Mouse (Mus musculus) heart, embryonic 16.5 days (tissue): ENCODE data around the gene Diras1. TPM values are rescaled to one million over a fixed set of nuclear protein-coding genes. Genes with fewer than 3 reads are reported as not detected.

Experiments used
- ATAC-seq: fragments of 200-750 bp; cut with Nextera tagmentation; replicated peaks from 2 replicates; pipeline ENCODE4 v1.8.0; 2017; ENCODE audit warnings: moderate number of reproducible peaks; ENCODE audit not compliant: insufficient read depth, low FRiP score; ENCODE audit errors: extremely low read depth
- H3K27ac ChIP-seq: fragments of 300-500 bp; sonication (generic); 2 replicates; pipeline ENCODE4 v1.5.1; 2014; ENCODE audit warnings: mild to moderate bottlenecking, low read length, control low read depth, moderate library complexity
- H3K27me3 ChIP-seq: fragments of 300-500 bp; sonication (generic); 2 replicates; pipeline ENCODE4 v1.6.1; 2014; ENCODE audit warnings: low read length, mixed read lengths; ENCODE audit not compliant: control insufficient read depth, insufficient read depth
- H3K36me3 ChIP-seq: fragments of 300-500 bp; sonication (generic); 2 replicates; pipeline ENCODE4 v1.6.1; 2014; ENCODE audit not compliant: control insufficient read depth, insufficient read depth
- H3K4me1 ChIP-seq: fragments of 300-500 bp; sonication (generic); 2 replicates; pipeline ENCODE4 v1.6.1; 2014; ENCODE audit warnings: low read length, mixed read lengths; ENCODE audit not compliant: control insufficient read depth, insufficient read depth
- H3K4me2 ChIP-seq: fragments of 300-500 bp; sonication (generic); 2 replicates; pipeline ENCODE4 v1.6.1; 2014; ENCODE audit warnings: low read depth, mild to moderate bottlenecking, control low read depth, low read length
- H3K4me3 ChIP-seq: fragments of 300-500 bp; sonication (generic); 2 replicates; pipeline ENCODE4 v1.5.1; 2014; ENCODE audit warnings: mild to moderate bottlenecking, control low read depth, low read length
- H3K9ac ChIP-seq: fragments of 300-500 bp; sonication (generic); 2 replicates; pipeline ENCODE4 v1.6.1; 2014; ENCODE audit warnings: low read length, control low read depth
- H3K9me3 ChIP-seq: fragments of 300-500 bp; sonication (generic); replicated peaks from 2 replicates; pipeline ENCODE4 v1.6.1; 2016; ENCODE audit warnings: low read length; ENCODE audit not compliant: control insufficient read depth
- WGBS: fragments of 180-500 bp; shearing (Covaris S2); extraction: QIAGEN DNeasy Blood & Tissue Kit; methylation state at CpG from one replicate; pipeline ENCODE4 v1.1.7; 2014; 5-methylcytosine and 5-hydroxymethylcytosine counted together
- polyA plus RNA-seq: library from polyadenylated mRNA; unstranded; fragments of >200 nt; fragmentation: Nextera tagmentation; extraction: Ambion mirVana; gene quantifications from 2 replicates; pipeline ENCODE4 v1.2.1, GENCODE M21; 2015

Gene Diras1
- polyA plus RNA-seq, 1 experiment from 2014 or later, result 0.09 TPM

GRCm38 (mm10) chr10:81022744-81023143, 2.7 kb downstream of the Diras1 start:
- Histone ChIP-seq H3K9ac (no peak overlapping the region), H3K4me2 (no peak overlapping the region), H3K4me3 (no peak overlapping the region), H3K36me3 (no peaks in the 10 kb centered on the region), H3K27ac (no peak overlapping the region), H3K4me1 (peaks cover 6% of the 10 kb centered on the region), H3K9me3 (peaks cover 2% of the 10 kb centered on the region; the same call in 1 of the 2 replicates), H3K27me3 (peaks cover 40% of the 10 kb centered on the region)
- ATAC-seq, result no peak
- WGBS, result 57% methylated on average over 8 of the region's 8 CpGs

- no peaks in the 10 kb centered on the region for H3K36me3 ChIP-seq
- H3K4me3 ChIP-seq, result no peak overlapping the region
- ATAC-seq, result no peak
- peaks cover 2% of the 10 kb centered on the region; the same call in 1 of the 2 replicates for H3K9me3 ChIP-seq
- no peak overlapping the region for H3K9ac ChIP-seq
- H3K4me1 ChIP-seq, result peaks cover 3% of the 10 kb centered on the region; the same call in 1 of the 2 replicates
- H3K27ac ChIP-seq, result no peak overlapping the region
- 0 out of 2 replicates have a peak overlapping the region, but pooled peaks have one; percentile 24 for H3K4me2 ChIP-seq
- 8% methylated on average over 26 of the region's 26 CpGs for WGBS
- peaks cover 40% of the 10 kb centered on the region for H3K27me3 ChIP-seq
These were observed 3.8 kb downstream of the Diras1 start for GRCm38 (mm10) chr10:81021547-81022110.

- no peaks in the 10 kb centered on the region for H3K36me3 ChIP-seq
- H3K4me2 ChIP-seq, result no peak overlapping the region
- WGBS, result 49% methylated on average over 2 of the region's 2 CpGs
- H3K9ac ChIP-seq, result no peak overlapping the region
- H3K27me3 ChIP-seq, result peaks cover 34% of the 10 kb centered on the region
- no peak for ATAC-seq
- peaks cover 2% of the 10 kb centered on the region; the same call in 1 of the 2 replicates for H3K4me1 ChIP-seq
- no peak overlapping the region for H3K4me3 ChIP-seq
- H3K27ac ChIP-seq, result no peak overlapping the region
- peaks cover 2% of the 10 kb centered on the region; the same call in 1 of the 2 replicates for H3K9me3 ChIP-seq
These were observed 5.3 kb downstream of the Diras1 start for GRCm38 (mm10) chr10:81020207-81020606.

GRCm38 (mm10) chr10:81019687-81020086, 5.8 kb downstream of the Diras1 start:
- no peak overlapping the region for H3K4me2 ChIP-seq
- H3K4me1 ChIP-seq, result no peaks in the 10 kb centered on the region
- 58% methylated on average over 6 of the region's 6 CpGs for WGBS
- no peak overlapping the region for H3K4me3 ChIP-seq
- H3K36me3 ChIP-seq, result no peaks in the 10 kb centered on the region
- peaks cover 28% of the 10 kb centered on the region for H3K27me3 ChIP-seq
- no peak for ATAC-seq
- peaks cover 2% of the 10 kb centered on the region; the same call in 1 of the 2 replicates for H3K9me3 ChIP-seq
- no peak overlapping the region for H3K9ac ChIP-seq
- no peak overlapping the region for H3K27ac ChIP-seq

GRCm38 (mm10) chr10:81018326-81018725, 7.1 kb downstream of the Diras1 start:
- Histone ChIP-seq H3K4me3 (no peak overlapping the region), H3K36me3 (no peaks in the 10 kb centered on the region), H3K4me2 (no peak overlapping the region), H3K27ac (no peak overlapping the region), H3K4me1 (no peaks in the 10 kb centered on the region), H3K9me3 (peaks cover 2% of the 10 kb centered on the region; the same call in 1 of the 2 replicates), H3K27me3 (peaks cover 16% of the 10 kb centered on the region), H3K9ac (no peak overlapping the region)
- 40% methylated on average over 10 of the region's 10 CpGs for WGBS
- no peak for ATAC-seq

GRCm38 (mm10) chr10:81016645-81017044, 8.8 kb downstream of the Diras1 start:
- no peaks in the 10 kb centered on the region for H3K9me3 ChIP-seq
- H3K27ac ChIP-seq, result no peak overlapping the region
- H3K4me2 ChIP-seq, result no peak overlapping the region
- no peaks in the 10 kb centered on the region for H3K4me1 ChIP-seq
- H3K9ac ChIP-seq, result no peak overlapping the region
- no peaks in the 10 kb centered on the region for H3K36me3 ChIP-seq
- ATAC-seq, result no peak
- WGBS, result 10% methylated on average over 7 of the region's 7 CpGs
- no peak overlapping the region for H3K4me3 ChIP-seq
- H3K27me3 ChIP-seq, result peaks cover 7% of the 10 kb centered on the region; the same call in 1 of the 2 replicates

- no peak overlapping the region for H3K27ac ChIP-seq
- H3K4me2 ChIP-seq, result no peak overlapping the region
- no peak overlapping the region for H3K4me3 ChIP-seq
- H3K27me3 ChIP-seq, result no peaks in the 10 kb centered on the region
- ATAC-seq, result no peak
- no peaks in the 10 kb centered on the region for H3K9me3 ChIP-seq
- 76% methylated on average over 2 of the region's 2 CpGs for WGBS
- no peaks in the 10 kb centered on the region for H3K36me3 ChIP-seq
- no peak overlapping the region for H3K9ac ChIP-seq
- H3K4me1 ChIP-seq, result no peaks in the 10 kb centered on the region
These were observed 9.8 kb downstream of the Diras1 start for GRCm38 (mm10) chr10:81015666-81016065.

GRCm38 (mm10) chr10:81014393-81015384, 10.8 kb downstream of the Diras1 start, which contains the start of gene Gng7:
Gene Gng7 (minus strand): TSS chr10:81014945.
- Histone ChIP-seq H3K27me3 (no peaks in the 10 kb centered on the region), H3K4me3 (peak within 1 kb of the TSS; percentile 38), H3K4me2 (peak within 1 kb of the TSS; percentile 56), H3K9me3 (no peaks in the 10 kb centered on the region), H3K27ac (no peak within 1 kb of the TSS), H3K4me1 (no peaks in the 10 kb centered on the region), H3K9ac (no peak within 1 kb of the TSS), H3K36me3 (no peaks in the 10 kb centered on the region)
- ATAC-seq, result peak; percentile 85
- WGBS, result 11% methylated on average over 31 of the region's 31 CpGs

- H3K4me2 ChIP-seq, result no peak overlapping the region
- no peaks in the 10 kb centered on the region for H3K9me3 ChIP-seq
- no peak for ATAC-seq
- H3K9ac ChIP-seq, result no peak overlapping the region
- H3K27me3 ChIP-seq, result no peaks in the 10 kb centered on the region
- H3K27ac ChIP-seq, result no peak overlapping the region
- 46% methylated on average over 6 of the region's 6 CpGs for WGBS
- H3K36me3 ChIP-seq, result no peaks in the 10 kb centered on the region
- H3K4me1 ChIP-seq, result no peaks in the 10 kb centered on the region
- H3K4me3 ChIP-seq, result no peak overlapping the region
These were observed 14.6 kb downstream of the Diras1 start for GRCm38 (mm10) chr10:81010851-81011250.
